Mouse (Mus musculus): ENCODE measurements around the gene Ddx39.

DNA sequence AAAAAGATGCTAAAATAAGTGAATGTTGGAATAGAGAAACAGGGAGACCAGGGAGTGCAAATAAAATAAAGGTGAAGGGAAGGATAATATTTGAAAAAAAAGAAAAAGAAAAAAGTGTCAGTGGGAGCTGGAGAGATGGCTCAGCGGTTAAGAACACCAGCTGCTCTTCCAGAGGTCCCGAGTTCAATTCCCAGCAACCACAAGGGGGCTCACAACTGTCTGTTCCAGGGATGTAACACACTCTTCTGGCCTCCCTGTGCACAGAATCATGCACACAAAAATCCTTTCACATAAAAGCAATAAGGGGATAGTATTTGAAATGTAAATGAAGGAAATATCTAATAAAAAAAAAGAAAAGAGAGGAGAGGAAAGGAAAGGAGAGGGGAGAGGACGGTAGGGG lies 39.2 kb downstream of the Ddx39 start:
- TF ChIP-seq CTCF (conservative IDR thresholded peaks at IDR 0.05; ENCODE audit: insufficient read depth, insufficient read length, low read depth, low read length) (0 out of 2 replicates have a peak, but pooled peaks have one; percentile 13), POLR2A (IDR thresholded peaks at IDR 0.05; ENCODE audit: low read depth, low read length) (no peak)
